Mouse (Mus musculus): Measurements from ENCODE around the gene Gm765.

Gm765 gene

GRCm38 (mm10) chr6:98342654-98343053 lies at the start of gene Gm765:
TSS of gene Gm765 (minus strand) at chr6:98342754.
- DNase-seq (ENCODE audit: low spot score in 2 of 2): no peak

- DNase-seq (ENCODE audit: low spot score in 2 of 2): no peak
Measured at GRCm38 (mm10) chr6:98385487-98385886, 42.9 kb upstream of the Gm765 start.

DNA sequence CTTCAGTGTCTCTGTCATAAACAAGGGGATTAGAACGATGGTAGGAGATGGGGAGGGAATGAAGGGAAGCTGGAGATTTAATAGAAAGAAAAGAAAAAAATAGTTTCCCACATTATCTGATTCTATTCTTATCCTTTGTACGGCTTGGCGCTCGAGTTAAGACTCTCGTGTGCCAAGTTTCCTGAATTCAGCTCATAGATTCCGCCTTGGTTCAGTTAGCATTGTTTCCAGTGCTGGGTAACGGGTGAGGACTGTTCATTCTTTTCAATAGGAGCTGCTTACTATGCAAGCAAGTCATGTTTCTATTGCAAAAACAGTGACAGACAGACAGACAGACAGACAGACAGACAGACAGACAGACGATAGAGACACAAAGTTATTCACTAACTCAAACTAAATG lies 41.9 kb upstream of the Gm765 start:
- DNase-seq (ENCODE audit: low spot score in 2 of 2): no peak

DNA sequence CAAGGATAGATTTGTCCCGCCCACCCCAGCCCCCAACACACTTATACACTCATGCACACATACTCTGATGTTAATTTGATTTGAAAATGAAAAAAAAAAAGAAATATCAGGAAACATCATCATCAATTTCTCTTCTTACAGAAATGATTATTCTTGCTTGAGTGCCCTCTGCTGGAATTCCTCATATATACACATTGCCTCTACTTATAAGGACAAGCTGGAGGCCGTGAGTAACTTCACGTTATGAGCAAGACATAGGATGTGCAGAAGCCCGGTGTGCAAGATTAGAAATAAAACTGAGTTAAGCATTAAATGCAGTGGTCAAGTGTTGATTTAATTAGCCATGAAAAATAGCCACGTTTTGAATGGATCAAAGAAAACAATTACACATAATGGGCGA lies 40.9 kb upstream of the Gm765 start:
- no peak for DNase-seq (ENCODE audit: low spot score in 2 of 2)

DNA sequence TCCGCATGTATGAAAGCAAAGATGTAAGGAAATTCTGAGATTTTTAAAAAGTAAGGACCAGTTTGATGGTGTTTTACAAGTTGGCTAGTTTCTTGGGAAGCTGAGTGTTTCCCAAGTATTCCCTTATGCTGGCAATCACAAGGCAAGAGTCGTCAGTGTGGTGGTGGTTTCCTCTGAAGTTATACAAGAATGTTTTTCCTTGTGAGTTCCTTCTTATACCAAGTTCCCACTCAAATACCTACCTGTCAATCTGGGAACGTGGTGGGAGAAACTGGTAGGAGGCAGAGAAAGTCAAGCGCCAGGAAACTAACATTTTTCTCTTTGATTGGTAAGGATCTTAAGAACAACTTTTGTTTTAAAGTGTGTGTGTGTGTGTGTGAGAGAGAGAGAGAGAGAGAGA lies 23.6 kb upstream of the Gm765 start:
- DNase-seq (ENCODE audit: low spot score in 2 of 2): no peak

DNA sequence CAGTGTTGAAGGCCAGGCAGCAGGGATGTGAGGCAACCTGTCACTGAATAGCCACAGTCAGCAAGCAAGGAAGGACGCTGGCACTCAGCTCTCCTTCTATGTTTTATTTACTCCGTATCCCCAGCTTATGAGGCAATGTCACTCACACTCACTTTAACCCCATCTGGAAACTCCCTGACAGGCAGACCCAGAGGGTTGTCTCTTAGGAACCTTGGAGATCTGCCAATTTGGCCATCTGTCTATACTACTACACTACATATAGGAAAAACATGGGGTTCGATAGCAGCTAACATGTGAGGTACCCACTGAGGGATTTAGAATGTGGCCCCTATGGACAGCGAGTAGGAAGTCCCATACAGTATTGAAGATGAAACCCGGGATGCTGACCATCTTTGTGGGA lies 12.7 kb upstream of the Gm765 start:
- no peak for DNase-seq (ENCODE audit: low spot score in 2 of 2)

DNA sequence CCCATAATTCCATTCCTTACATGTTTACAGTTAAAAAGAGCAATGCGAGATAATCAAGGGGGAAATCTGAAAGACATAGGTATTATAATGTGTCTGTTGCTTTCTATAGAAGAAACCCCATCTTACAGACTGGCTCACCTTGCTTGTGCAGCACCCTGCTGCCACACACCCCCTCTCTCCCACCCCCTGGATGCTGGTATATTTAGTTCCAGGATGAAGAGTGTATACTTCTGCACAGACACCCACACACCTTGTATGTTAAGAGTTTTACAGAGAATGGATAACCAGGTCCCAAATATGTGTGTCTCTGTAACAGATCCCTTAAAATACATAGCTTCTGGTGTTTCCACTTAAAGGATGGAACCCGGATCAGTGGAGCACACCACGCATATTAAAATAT lies 10.7 kb upstream of the Gm765 start:
- DNase-seq (ENCODE audit: low spot score in 2 of 2): no peak

- no peak for DNase-seq (ENCODE audit: low spot score in 2 of 2)
Measured at GRCm38 (mm10) chr6:98332714-98333113, 9.8 kb downstream of the Gm765 start.

DNA sequence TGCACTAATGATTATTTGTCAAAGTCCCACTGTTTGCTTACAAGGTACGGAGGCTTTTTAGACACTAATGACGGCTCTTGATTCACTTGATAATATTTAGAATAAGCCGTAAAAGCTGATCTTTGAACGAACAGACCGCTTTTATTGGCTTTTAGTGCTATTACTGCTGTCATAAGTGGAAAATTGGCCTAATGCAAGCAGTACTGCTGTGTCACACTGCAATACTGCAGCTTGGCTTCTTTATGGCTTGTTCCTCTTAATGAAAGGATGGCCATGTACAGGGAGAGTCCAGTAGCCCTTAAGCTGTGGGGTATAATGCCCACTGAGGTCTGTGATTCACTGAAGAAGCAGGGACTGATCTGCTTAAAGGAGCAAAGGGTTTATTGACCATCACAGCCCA lies 30.9 kb downstream of the Gm765 start:
- DNase-seq (ENCODE audit: low spot score in 2 of 2): no peak

DNA sequence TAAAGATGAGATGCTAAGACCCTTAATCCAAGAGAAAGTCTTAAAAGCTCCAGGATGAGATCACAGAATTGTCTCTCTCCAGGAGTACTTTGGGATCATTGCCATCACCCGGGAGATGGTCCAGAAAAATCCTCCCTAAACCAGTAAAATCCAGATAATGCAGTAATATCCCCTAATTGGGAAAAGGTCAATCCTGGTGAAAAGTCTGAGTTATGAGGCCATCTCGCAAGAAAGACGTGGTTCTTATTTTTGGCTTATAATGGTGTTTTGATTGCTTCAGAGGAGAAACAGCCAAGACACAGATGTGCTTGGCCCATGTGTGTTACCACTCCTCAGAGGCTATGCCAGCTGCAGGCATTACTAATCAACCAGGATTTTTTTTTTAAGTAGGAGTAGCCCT lies 34.9 kb downstream of the Gm765 start:
- DNase-seq (ENCODE audit: low spot score in 2 of 2): no peak

GRCm38 (mm10) chr6:98307159-98307558 lies 35.4 kb downstream of the Gm765 start:
- DNase-seq (ENCODE audit: low spot score in 2 of 2): no peak

- no peak for DNase-seq (ENCODE audit: low spot score in 2 of 2)
Measured at GRCm38 (mm10) chr6:98292064-98292463, 50.5 kb downstream of the Gm765 start.

DNA sequence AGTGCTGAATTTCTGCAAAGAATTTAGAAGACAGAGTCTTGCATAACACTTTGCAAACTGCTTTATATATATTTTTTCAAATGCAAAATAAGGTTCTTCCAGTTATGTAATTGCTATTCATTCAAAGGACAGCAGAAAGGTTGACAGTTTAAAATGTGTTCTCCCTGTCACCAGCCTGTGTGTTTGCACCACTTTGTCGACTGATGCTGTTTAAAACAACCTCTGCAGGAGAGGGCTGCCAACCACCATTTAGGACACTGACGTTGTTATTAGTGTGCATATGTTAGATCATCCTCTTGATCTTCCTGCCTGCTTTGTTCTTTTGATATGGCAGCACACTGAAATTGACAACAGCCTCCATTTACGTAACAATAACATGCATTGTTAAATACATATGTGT lies 54.2 kb downstream of the Gm765 start:
- no peak for DNase-seq (ENCODE audit: low spot score in 2 of 2)

DNA sequence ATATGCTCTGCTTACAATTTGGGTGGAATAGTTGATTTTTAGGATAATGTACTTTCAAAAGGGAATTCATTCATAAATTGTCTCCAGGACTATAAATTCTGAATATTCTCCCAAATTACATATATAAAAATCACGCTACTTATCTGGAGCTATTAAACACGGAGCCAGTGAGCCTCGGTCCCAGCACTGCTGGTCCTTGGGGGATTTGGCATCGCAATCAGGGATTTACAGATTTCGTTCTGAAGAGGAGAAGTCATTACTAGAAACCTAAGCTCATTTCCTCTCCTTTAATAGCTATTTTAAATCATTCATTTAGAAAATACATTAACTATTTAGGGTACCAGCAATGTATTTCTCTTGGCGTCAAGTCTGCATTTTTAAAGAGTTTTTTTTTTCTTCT lies 55.0 kb downstream of the Gm765 start:
- DNase-seq (ENCODE audit: low spot score in 2 of 2): no peak

DNA sequence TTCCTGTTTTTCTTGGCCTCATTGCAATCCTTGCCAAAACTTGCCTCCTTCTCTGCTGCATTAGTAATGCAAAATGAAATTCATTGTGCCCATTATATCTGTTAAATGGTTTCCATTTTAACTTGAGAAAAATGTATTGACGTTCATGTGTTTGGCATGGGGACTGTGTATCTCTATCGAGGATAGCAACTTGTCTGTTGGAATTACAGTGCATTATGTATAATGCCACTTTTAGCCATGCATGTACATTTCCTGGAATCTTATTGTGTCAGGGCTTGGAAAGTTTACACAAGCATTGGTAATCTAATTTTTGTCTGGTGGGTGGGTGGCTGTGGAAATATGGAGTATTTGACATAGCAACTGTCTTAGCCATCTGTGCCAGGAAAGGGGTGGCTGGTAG lies 57.4 kb downstream of the Gm765 start:
- no peak for DNase-seq (ENCODE audit: low spot score in 2 of 2)

- DNase-seq (ENCODE audit: low spot score in 2 of 2): no peak
Measured at GRCm38 (mm10) chr6:98282791-98283190, 59.8 kb downstream of the Gm765 start.

- peak in 1 of 2 experiments; percentile 56 for DNase-seq (ENCODE audit: low spot score in 2 of 2)
Measured at GRCm38 (mm10) chr6:98271553-98271952, 71.0 kb downstream of the Gm765 start.

DNA sequence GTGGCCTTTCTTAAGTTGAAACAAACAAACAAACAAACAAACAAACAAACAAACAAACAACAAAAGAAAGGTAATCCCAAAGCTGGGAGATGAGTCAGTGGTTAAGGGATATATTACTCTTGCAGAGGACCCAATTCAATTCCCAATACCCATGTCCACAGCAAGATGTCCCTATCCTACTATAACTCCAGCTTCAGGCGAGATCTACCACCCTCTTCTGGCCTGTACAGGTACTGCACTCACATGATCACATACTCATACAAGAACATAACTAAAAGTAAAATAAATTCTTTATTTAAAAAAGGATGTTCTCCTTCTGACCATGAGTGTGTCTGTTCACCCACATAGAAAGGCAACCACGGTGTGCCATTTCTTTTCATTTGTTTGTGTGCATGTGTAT lies 79.6 kb downstream of the Gm765 start:
- DNase-seq (ENCODE audit: low spot score in 2 of 2): no peak

DNA sequence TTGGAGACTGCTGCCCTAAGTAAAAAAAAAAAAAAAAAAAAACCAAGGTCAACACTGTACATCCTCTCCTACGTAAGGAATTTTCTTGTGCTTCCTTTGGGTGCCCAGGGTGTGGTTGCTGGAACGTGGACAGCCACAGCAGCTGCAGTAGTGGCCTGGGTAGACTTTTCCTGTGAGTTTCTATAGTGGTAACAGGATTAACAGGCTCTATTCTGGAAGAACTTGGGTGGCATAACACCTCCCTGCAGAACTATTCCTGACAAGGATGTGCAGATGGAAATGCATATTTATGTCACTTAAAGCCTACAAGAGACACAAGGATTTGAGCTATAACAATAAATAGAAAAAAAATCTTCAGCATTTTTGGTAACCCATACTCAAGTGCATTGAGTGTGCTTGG lies 83.5 kb downstream of the Gm765 start:
- no peak for DNase-seq (ENCODE audit: low spot score in 2 of 2)

DNA sequence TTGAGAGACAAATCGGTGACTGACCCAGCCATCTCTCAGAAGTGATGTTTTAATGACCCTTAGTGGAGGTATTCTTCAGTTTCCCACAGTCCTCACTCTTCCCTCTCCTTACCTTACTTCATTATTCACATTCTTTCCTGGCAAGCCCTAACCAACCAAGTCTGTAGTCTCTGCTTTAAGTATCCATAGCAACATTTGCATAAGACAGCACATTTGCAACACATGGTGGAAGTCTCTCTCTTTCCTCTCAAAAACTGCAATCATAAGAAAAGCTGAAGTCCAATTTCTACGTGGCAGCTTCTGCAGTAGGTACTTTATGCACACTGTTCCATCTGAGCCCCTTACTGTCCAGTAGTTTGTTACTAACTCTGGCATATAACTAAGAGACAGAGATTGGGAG lies 96.1 kb downstream of the Gm765 start:
- no peak for DNase-seq (ENCODE audit: low spot score in 2 of 2)

DNA sequence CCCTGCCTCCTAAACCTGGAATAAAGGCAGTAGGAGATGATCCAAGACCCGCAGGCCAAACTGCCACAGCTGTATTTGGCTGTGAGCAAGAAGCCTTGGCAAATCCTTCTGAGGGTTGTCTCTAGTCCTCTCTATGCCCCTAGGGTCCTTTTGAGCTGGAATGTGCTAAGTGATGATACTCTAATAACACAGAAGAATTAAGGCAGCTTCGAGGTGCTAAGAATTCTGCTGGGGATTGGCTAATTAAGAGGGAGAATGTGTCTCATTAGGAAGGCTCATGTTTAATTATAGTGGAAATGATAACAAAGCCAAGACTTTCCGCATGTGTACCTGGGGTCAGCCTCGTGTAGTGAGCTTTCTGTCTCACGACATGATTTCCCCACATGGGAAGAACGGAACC lies 99.4 kb downstream of the Gm765 start:
- no peak for DNase-seq (ENCODE audit: low spot score in 2 of 2)

GRCm38 (mm10) chr6:98240561-98241272 lies 101.8 kb downstream of the Gm765 start:
- DNase-seq (ENCODE audit: low spot score in 2 of 2): no peak

- no peak for DNase-seq (ENCODE audit: low spot score in 2 of 2)
Measured at GRCm38 (mm10) chr6:98234097-98234496, 108.5 kb downstream of the Gm765 start.

- DNase-seq (ENCODE audit: low spot score in 2 of 2): no peak
Measured at GRCm38 (mm10) chr6:98223923-98224322, 118.6 kb downstream of the Gm765 start.
